Mouse (Mus musculus): Measurements from ENCODE around the gene Atf6. TPM values are rescaled to one million over a fixed set of nuclear protein-coding genes. Genes with fewer than 3 reads are reported as not detected.

The Atf6 gene
- total RNA-seq, 4 experiments from 2014 or later = 16.5 to 20.3 (median 18.0) TPM

DNA sequence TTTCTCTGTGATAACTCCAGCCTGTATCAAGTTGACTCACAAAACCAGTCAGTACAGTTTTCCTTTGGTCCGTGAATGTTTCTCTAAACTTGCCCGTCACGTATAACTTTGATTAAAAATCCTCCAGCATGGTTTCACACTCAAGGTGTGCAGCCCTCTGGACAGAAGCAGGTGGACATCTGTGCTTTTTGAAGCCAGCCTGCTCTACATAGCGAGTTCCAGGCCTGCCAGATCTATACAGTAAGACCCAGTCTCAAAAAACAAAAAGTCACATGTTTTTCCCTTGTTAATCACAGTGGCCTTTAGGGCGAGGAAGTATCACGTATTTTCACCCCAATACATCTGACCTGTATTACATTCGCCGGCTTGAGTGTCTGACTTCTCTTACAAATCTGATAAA lies 16.8 kb upstream of the Atf6 start:
- DNase-seq (ENCODE audit: low spot score in 2 of 2) = no peak

DNA sequence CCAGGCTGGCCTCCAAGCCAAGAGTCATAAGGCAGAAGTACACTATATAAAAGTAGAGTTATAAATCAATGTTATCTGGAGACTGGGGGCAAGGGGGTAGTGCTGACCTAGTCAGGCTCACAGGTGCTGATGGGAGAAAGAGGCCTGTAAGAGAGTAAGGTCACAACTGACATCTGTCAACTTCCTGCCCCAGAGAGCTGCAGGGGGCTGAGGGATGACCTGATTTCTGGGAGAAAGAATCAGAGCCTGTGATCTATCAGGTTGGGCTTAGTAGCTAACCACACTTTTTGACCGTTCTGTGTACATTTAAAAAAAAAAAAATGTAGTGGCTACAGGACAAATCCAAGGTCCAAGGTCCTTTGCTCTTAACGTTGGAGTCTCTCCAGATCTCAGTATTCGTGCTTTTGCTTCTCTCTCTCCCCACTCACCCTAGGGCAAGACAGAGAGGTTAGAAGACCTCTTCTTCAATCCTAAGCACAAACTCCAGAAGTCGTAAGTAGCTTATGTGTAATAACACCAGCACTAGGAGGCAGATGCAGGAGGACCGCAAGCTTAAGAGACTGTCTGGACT lies 15.4 kb upstream of the Atf6 start:
- no peak for DNase-seq (ENCODE audit: low spot score in 2 of 2)

DNA sequence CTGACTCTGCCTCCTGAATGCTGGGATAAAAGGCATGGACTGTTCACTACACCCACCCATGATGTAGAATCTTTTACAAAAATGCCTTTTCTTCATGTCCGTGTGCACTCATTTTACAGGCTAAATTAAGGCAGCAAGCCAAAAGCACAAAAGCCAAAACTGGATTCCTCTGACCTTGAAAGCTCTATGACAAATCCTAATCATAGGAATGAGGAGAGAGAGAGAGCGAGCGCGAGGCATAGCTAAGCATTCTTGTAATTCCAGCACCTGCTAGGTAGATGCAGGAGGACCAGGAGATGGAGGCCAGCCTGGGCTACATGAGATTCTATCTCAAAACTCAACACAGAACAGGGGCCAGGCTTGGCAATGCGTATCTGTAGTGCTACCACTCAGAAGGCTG lies 9.3 kb upstream of the Atf6 start:
- no peak for DNase-seq (ENCODE audit: low spot score in 2 of 2)

DNA sequence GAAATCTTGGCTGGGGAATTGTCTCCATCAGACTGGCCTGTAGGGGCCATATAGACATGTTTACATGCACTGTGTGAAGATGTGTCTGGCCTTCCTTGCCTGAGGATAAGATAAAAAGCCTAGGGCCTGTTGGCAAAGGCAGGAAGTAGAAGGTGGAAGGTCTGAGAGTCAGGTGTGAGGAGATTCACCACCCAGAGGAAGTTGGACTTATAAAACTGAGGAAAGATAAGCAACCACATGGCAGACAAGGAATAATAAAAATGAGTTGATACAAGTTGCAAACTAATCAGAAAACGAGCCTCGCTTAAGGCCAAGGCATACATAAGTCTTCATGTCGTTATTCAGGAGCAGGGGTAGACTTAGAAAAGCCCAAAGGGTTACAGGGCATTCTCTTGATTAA lies 8.1 kb upstream of the Atf6 start:
- no peak for DNase-seq (ENCODE audit: low spot score in 2 of 2)

DNA sequence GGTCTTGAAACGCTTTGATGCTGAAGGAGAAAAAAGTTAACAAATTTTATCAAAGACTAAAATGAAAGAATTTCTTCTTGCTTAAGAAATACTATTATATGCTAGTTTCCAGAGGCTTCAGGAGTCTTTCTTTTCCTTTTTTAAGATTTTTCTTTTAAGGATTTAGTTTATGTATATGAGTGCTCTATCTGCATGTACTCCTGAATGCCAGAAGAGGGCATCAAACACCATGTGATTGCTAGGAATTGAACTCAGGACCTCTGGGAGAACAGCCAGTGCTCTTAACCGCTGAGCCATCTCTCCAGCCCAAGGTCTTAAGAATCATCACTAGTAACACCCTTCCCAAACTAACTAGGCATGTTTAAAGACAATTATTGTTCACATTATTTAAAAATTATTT lies 4.4 kb upstream of the Atf6 start:
- no peak for DNase-seq (ENCODE audit: low spot score in 2 of 2)

DNA sequence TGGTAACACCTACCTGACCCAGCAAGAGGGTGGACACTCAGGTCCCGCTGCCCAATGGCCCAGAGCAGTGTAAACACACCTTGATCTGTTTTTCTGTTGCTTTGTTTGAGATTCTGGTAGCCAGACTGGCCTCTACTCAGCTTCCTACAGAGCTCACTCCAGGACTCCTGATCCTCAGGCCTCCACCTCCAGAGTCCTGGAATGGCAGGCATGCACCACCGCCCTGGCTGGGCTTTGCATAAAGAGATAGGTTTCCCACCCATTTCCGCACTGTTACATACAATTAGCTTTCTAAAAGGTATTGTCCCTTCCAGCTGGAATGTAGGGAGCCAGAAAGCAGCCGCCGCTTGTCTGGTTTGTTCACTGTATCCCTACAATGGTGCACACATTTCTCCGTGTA lies 3.8 kb upstream of the Atf6 start:
- DNase-seq (ENCODE audit: low spot score in 2 of 2) = no peak

DNA sequence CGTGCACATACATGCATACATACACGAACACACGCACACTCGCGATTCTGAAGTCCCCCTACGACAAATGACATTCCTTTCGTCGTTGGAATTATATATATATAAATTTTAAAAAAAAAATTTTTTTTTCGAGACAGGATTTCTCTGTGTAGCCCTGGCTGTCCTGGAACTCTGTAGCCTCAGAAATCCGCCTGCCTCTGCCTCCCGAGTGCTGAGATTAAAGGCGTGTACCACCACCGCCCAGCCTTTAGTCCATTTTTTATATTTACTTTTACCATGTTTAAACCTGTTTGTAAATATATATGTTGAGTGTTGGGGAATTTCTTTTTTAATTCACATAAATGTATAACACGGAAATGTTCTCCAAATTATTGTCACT lies 1.3 kb upstream of the Atf6 start:
- no peak for DNase-seq (ENCODE audit: low spot score in 2 of 2)

DNA sequence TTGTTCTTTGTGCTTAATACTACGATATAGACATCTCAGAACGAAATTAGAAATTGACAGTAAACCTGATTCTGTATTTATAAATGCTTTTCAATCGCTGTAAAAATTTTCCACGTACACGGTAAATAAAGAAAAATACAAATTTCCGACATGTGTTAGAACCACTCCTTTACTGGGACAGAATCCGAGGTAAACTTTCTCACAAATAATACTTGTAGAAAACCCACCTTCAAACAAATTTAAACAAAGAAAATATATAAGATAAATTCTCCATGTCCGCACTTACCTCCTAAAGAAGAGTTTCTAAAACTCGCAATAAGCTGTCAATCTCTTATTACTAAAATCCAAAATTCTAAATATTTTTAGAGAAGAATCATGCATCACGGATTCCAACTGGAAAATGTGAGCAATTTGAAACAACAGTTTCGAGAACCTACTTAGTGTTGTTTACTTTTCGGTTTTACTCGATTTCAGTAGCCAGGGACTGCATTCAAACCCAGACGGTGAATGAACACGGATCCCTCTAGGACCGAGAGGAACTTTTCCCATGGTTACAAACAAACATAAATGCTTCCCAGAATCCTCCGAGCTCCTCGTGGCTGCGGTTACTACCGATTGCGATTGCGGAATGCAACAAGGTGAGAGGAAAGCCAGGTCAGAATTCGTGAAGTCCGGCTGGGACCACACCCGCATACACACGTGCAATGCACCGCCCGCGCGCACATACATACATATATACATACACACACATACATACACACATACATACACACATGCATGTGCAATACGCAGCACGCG lies 735 bp upstream of the Atf6 start:
- peak; percentile 24 to 41 for DNase-seq (ENCODE audit: low spot score in 2 of 2)

DNA sequence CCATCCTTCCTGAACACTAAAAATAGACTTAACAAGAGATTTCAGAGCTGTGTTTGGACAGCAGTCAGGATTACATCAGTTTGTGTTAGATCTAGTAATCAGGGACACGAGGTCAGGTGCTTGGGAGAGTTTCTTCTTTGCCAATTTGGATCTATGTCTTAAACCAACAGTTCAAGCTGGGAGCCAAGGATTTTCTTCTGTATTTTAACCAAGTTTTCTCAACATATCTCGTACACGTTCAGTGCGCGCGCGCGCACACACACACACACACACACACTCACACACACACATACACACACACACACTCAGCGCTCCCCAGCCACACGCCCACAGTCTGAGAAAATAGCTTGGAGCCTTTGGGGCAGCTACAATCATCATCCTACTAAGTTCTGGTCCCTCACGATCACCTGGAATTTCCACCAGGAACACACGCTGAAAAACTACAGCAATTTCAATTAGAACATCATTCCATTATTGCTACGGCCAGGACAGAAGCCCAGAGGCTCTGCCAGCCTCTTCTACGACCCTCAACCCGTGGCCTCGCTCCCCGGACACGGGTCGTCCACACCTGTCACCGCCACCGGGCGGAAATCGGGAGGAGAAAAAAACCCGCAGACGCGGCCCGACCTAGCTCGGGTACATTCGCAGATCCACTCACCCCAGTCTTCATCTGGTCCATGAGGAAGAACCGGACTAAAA lies 430 bp downstream of the Atf6 start:
- no peak for DNase-seq (ENCODE audit: low spot score in 2 of 2)

DNA sequence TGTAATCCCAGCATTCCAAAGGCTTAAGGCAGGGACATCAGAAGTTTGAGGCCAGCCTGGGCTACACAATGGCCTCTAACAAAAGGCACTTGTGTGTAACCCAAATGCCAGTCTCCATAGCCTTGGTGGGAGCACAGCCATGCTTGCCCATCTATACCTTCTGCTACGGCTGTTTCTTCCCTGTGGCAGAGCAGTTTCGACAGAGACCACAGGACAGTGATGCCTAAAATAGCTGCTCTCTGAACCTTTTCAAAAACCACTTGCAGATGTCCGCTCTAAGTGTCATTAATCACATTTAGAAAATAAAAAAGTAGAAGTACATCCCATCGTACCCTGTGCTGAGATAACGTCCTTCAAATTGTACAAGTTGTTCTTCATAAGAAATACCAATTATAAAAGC lies 2.2 kb downstream of the Atf6 start:
- no peak for DNase-seq (ENCODE audit: low spot score in 2 of 2)

DNA sequence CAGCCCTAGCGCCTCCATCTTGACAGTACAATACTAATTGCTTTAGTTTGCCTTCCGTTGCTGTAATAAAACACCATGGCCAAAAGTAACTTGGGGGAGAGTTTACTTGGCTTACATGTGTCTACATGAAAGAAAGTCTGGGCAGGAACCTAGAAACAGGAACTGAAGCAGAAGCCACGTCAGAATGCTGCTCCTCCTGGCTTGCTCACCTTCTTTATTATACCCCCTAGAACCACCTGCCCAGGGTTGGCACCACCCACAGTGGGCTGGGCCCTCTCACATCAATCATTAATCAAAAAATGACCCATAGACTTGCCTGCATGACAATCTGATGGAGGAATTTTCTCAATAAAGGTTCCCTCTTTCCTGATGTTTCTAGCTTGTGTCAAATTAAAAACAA lies 2.8 kb downstream of the Atf6 start:
- DNase-seq (ENCODE audit: low spot score in 2 of 2) = no peak

DNA sequence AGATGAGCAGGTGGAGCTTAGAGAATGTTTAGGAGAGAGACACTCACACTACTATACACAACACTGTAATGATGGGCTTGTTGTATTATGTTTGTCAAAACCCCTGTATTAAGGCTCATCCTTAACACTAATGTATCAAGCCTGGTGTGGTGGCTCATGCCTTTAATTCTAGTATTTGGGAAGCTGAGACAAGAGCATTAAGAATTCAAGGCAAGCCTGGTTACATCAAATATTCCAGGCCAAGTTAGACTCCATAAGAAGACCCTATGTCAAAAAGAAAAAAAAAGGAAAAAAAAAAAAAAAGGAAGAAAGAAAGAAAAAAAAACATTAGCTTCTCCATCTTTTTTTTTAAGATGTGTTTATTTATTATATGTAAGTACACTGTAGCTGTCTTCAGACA lies 3.3 kb downstream of the Atf6 start:
- no peak for DNase-seq (ENCODE audit: low spot score in 2 of 2)

DNA sequence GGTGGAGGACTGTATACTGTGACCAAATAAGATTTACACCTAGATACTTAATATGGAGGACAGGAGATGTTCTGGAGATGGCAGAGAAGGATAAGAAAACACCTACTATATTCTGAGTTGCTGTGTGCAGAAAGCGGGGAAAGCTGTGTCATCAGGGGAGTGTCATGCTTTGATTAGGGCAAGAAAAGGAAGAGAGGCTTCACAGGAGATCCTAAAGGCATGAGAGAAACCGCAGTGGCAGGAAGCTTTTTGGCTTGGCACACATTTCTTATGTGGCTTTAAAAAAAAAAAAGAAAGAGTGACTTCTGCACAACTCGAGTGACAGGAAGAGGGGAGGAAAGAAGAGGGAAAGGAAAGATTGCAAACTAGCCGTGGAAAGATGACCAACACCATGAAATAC lies 4.5 kb downstream of the Atf6 start:
- no peak for DNase-seq (ENCODE audit: low spot score in 2 of 2)

DNA sequence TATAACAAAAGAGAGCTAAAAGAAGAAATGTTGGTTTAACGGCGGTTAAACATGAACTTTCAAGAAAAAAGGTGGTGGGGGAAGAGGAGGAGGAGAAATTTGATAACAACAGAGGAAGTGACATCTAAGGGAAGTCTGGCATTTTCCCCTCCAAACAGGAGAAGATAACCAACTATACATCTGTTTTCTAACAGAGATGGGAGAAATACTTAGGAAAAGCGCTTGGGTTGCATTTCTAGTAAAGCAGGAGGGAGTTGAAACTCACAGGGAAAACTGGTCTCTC lies 5.2 kb downstream of the Atf6 start:
- no peak for DNase-seq (ENCODE audit: low spot score in 2 of 2)

DNA sequence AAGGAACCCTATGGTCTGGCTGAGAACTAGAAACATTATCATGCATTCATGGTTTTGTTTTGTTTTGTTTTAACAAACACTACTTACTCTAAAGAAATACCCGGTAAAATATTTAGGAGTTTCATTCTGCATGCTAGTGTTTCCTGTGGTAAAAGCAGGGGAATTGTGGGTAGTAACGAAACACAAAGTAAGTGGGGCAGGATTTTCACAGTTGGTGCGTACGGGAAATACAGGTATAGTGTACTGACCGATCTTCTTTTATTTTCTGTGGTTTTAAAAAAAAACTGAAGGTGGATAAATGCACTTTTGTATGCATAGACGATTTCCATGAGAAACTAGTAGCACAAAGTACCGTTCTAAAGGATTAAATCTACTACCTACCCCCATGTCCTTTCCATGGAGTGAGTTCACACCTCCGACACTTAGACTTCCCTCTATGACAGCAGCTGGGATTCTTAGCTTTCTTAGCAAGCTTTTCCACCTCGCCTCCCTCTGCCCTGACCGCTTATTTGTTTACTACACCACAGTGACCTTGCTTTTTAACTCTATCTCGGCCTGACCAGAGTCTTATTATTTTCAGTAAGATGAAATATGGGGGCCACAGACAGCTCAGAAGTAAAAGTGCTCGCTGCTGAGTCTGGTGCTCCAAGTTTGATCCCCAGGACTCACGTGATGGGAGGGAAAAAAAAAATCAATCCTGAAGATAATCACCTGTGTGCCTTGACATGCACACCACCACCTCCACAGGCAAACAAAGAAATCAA lies 5.7 kb downstream of the Atf6 start:
- DNase-seq (ENCODE audit: low spot score in 2 of 2) = no peak

DNA sequence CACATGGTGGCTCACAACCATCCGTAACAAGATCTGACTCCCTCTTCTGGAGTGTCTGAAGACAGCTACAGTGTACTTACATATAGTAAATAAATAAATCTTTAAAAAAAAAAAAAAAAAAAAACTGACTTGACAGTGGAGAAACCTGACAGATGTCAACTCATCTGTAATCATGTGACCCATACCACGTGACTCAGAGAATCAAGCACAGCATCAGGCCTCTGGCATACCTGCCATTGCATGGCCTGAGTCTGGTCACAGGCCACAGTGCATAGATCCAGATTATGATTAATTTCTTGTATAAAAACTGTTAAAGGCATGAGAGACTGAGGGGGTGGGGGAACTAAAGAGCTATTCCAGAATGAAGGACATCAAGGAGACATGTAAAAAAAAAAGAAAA lies 8.7 kb downstream of the Atf6 start:
- DNase-seq (ENCODE audit: low spot score in 2 of 2) = no peak

DNA sequence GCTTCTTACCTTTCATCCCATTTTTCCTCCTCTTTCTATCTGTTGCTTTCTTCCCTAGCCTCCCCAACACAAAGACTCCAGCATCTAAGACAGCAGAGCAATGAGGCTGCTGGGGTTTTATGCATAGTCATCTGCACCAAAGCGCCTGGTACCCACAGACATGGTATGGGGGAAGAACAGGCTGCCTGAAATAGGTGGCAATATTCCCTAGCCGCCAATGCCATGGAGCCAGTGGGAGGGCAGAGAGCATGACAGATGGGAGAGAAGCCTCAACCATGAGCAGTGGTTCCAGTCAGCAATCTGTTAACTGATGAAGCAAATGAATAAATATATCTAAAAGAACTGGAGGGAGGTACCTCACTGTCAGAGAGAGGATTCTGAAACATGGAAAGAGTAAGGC lies 10.2 kb downstream of the Atf6 start:
- DNase-seq (ENCODE audit: low spot score in 2 of 2) = no peak

DNA sequence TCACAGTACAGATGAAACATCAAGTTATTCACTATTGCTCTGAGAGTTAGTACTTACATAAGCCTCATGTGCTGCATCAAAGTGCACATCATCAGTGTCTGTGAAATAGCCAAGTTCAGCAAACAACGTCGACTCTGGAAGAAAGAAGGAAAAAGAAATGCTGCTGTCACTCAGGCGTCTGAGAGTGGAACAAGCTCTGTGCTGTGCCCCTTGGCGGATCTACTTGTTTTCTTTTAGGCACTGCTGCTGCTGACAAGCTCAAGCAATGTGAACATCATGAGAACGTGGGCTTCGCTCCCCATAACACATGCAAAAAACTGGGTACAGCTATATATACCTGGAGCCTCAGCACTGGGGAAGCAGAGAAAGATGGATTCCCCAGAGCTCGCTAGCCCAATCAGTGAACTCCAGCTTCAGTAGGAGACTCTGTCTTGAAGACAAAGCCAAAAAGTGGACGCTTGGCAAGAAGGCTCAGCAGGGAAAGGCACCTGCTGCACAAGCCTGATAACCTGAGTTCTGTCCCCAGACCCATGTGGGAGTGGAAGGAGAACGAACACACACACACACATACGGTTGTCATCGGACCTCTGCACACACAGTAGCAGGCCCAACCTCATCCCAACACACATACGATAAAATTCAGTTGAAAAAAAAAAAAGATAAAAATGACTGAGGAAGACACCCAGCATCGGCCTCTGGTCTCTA lies 12.4 kb downstream of the Atf6 start:
- DNase-seq (ENCODE audit: low spot score in 2 of 2) = no peak

DNA sequence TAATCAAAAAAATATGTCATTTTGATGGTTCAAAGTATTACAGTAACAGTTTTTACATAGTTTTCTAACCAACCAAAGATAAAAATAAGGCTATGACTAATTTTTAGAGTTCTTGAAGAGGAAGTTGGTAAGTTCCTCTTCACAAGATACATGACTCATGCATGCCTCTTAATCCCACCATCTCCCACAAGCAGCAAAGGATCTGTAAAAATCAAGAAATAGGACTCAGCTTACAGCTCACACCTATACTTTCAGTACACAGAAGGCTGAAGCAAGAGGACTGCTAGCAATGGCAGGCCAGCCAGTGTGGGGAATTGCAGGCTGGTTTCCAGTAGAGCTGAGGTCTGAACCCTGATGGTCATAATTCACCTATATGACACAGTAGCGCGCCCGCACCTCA lies 14.0 kb downstream of the Atf6 start:
- no peak for DNase-seq (ENCODE audit: low spot score in 2 of 2)

DNA sequence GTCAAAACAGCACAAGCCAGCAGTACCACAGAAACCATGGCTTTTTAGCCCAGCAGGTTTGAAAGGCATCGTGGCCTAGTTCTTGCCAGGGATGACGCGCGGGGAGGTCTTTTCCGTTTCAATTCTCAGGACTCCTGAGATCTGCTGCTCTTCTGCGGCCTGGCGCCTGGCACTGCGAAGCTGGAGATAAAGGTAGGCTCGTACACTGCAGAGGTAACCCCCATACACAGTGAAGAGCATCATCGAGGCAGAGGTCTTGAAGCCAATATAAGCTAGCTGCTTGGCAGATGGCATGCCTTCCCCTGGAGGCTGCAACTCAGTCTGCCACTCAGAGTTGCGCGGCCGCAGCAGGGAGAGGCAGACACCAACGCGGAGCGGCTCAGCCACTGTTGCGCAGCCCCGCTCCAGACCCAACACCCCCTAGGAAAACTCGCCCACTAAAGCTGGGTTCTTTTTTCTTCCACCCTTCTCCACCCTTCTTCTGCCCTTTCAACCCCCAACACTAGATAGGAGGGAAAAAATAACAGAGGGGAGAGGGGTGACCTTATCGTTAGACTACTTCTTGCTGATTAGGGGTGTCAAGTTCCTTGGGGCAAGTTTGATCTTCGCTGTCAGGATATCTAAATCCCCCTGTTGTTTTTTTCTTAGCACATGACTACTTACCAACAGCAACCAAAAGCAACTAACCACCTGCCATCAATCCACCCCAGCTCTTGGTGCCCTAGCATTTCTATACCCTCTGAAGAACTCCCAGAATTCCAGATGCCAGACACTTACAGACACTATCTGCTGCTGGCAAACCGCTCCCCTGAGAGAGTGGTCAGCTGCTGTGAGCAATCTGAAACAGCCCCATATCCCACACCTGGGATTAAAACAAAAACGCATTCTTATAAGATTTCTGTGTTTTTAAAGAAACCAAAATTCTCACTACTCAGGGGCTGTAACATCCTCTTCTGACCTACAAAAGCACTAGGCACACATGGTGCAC lies 16.6 kb downstream of the Atf6 start:
- DNase-seq (ENCODE audit: low spot score in 2 of 2) = no peak

DNA sequence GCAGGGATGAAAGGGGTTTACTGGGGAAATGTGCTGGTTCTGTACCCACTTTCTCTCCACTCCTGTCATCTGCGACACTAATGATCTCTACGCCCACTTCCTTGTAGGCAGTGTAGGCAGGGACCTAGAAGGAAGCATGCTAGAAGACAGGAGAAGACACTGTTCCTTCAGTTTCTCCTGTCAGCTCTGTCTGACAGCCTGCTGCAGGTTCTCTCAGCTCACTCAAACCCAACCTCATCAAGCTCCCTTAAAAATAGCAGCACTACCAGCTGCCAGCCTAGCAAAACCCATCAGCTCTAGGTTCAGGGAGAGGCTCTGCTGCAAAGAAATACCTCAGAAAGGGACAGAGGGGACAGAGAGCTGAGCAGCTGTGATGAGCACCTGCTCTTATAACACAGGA lies 17.6 kb downstream of the Atf6 start:
- DNase-seq (ENCODE audit: low spot score in 2 of 2) = no peak

All from gastrocnemius, adult 8-10 months (tissue).